Mouse (Mus musculus) lung, postnatal 0 days (tissue): ENCODE measurements around the gene Mustn1.

Experiments
- CTCF ChIP-seq: IDR thresholded peaks from 2 replicates; pipeline ENCODE4 v1.5.1; 2016; ENCODE audit warnings: antibody characterized with exemption, mild to moderate bottlenecking
- EP300 ChIP-seq: IDR thresholded peaks from 2 replicates; pipeline ENCODE4 v1.6.1; 2016; ENCODE audit warnings: antibody characterized with exemption, mild to moderate bottlenecking, control low read depth

DNA sequence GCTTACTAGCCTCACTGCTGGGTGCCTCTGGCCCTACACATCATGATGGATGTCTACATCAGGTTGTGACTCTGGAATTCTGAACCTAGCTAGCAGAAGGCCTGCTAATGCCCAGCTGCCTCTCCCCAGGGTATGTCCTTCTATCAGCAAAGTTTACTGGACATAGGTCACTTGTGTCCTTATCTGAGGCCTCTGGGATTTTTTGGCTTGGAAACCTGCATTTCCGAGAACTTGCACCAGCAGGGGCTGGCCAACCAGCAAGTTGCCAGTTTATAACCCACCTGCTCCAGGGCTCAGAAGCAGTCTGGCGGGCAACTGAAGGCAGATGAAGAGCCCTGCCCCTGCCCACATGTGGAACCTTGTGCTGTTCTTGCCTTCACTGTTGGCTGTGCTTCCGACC lies 7.2 kb downstream of the Mustn1 start, which contains the start of gene Itih4:
- TF ChIP-seq CTCF, result no peak
- no peak for TF ChIP-seq EP300
